Mouse (Mus musculus): Measurements from ENCODE around the gene Insig1. TPM values are rescaled to one million over a fixed set of nuclear protein-coding genes. Genes with fewer than 3 reads are reported as not detected.
A peak's percentile ranks its signal among the peaks of the same experiment; 100 is the strongest.

The Insig1 gene
- total RNA-seq, 4 experiments from 2014 or later = 93.1 to 116 (median 115) TPM

- no peak for DNase-seq (ENCODE audit: low spot score in 2 of 2)
Observed at GRCm38 (mm10) chr5:28118531-28118925, 47.4 kb downstream of the Insig1 start.

- DNase-seq (ENCODE audit: low spot score in 2 of 2) = no peak
Observed at GRCm38 (mm10) chr5:28119576-28119975, 48.4 kb downstream of the Insig1 start.

- DNase-seq (ENCODE audit: low spot score in 2 of 2) = peak; percentile 8 to 26
Observed at GRCm38 (mm10) chr5:28122491-28123454, 51.6 kb downstream of the Insig1 start.

GRCm38 (mm10) chr5:28123455-28123825, 52.3 kb downstream of the Insig1 start:
- DNase-seq (ENCODE audit: low spot score in 2 of 2) = no peak

- DNase-seq (ENCODE audit: low spot score in 2 of 2) = no peak
Observed at GRCm38 (mm10) chr5:28124321-28125230, 53.4 kb downstream of the Insig1 start.

Other genes starting within 250 kb of the Insig1 start
- 10 to 100 TPM; 11.2 to 12.9 (median 12.4) TPM for gene Htr5a, start 229.2 kb upstream of the Insig1 start, total RNA-seq (2022)
- gene En2, start 94.3 kb downstream of the Insig1 start, total RNA-seq (2022) = under 1 TPM; 0.42 to 0.65 (median 0.52) TPM
- gene Cnpy1, start 174.4 kb downstream of the Insig1 start, total RNA-seq (2022) = under 1 TPM in 1 of 4 experiments, not detected in 3; 0.17 TPM
- 10 to 100 TPM; 60.1 to 69.3 (median 65.6) TPM for gene Rbm33, start 245.8 kb downstream of the Insig1 start, total RNA-seq (2022)